Mouse (Mus musculus): ENCODE measurements around the gene Galntl6.

Gene Galntl6

GRCm38 (mm10) chr8:58912196-58912839 is at the start of gene Galntl6:
Gene Galntl6, minus strand, starts transcription at chr8:58912640.
- DNase-seq: peak; percentile 6

DNA sequence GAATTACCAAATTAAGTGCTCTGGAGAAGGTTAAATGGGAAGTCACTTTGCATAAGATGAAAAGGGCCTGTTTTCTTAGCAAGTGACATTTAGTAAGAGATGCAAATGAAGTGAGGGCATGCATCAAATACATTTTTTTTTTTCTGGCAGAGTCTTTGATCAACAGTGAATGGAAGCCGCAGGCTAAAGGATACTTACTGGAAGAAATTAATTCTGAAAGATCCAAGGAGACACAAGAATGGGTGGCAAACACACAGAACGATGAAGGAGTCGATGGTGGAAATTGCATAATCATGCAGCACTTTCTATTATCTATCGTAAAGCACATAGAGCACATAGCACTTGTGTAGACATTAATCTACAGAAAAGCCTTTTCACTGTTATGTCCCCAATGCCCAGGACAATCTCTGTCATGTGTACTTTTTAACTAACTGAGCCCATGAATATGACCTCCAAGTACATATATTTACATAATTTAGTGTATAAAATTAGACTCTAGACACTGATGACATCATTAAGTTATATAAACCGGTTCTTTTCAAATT is 44.8 kb upstream of the Galntl6 start:
- DNase-seq: no peak

DNA sequence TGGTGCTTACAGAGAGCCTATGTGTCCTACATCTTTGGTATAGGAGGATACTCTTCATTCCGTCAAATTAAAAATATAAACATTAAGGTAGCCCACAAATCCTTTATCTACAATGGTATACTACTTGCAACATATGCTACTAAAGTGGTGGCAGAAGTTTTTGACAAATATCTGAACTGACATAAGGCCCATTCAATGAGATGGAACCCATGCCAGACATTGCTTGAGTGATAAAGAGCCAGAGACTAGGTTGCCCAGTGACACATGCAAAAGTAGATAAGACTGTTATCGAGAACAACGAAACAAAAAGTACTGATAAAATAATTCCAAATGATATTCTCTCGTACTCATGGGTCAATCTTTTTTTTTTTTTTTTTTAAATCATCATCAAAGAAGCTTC is 31.3 kb upstream of the Galntl6 start:
- DNase-seq: no peak

GRCm38 (mm10) chr8:58931066-58931465 is 18.6 kb upstream of the Galntl6 start:
- DNase-seq: no peak

DNA sequence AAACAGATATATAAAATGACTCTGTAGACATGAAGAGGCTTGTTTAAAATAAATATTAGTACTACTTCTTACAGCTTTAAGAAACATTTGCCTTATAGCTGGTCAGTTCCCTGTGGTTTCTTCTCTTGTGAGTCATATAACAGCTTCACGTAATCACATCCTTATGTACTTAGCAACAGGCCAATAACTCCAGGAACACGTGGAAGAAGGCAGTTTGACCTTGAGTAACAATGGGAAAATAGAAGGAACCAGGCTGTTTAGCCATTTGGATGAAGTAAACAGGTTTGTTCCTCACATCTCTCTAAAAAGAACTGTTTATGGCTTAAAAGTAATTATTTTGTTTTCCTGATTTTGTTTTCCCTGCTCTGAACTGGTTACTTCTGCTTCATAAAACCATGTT is 2.7 kb upstream of the Galntl6 start:
- DNase-seq: no peak

DNA sequence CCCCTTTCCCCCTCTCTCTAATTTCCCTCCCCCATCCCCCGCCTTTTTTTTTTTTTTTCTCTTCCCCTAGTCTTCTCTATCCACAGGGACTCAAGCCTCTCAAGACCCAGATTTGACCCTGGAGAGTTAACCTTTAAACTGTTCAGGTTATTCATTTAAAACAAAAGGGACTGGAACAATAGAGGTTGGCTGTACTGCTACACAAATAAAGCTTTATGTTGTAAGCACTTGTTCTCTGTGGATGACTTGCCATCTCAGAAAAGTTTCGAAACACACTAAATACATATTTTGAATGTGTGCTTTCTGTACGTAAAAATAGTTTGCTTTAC is 1.2 kb upstream of the Galntl6 start:
- no peak for DNase-seq

GRCm38 (mm10) chr8:58912840-58913639 is 600 bp upstream of the Galntl6 start:
- DNase-seq: peak; percentile 6

DNA sequence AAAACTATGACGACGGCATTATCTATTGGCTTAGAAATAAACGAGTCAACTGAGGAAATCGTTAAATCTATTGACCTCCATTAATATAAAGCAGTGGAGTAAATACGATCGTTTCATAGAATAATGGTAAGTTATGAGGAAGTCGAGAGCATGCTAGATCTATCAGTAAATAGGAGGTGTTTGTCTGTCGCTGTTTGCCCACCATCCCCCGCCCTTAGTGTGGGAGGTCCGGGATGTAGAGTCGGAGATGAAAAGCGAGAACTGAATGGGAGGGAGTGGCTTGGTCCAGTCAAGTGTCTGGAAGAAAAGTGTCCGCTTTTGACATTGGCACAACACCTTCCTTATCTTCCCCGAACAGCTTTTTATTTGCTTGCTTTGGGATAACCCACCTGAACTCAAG is 763 bp downstream of the Galntl6 start, which contains the start of gene BC030500:
Gene BC030500 (plus strand): TSS at position 79 of the 400 bp plus-strand sequence.
- DNase-seq: no peak

DNA sequence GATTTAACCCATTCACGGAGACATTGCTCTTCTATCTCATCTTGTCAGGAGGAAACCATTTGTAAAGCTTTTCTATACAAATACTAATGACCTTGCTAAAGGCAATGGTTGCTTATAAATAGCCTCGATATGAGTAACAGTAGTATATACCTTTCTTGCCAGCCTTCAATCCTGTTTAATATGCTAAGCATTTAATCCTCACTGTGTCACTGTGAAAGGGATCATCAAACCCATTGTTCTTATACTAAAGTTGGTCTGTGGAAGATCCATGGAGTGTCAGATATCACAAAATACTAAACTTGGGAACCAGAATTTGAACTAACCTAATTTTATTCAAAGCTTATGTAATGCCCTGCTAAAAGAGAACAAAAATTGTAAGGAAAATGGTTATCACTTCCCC is 8.0 kb downstream of the Galntl6 start:
- no peak for DNase-seq

DNA sequence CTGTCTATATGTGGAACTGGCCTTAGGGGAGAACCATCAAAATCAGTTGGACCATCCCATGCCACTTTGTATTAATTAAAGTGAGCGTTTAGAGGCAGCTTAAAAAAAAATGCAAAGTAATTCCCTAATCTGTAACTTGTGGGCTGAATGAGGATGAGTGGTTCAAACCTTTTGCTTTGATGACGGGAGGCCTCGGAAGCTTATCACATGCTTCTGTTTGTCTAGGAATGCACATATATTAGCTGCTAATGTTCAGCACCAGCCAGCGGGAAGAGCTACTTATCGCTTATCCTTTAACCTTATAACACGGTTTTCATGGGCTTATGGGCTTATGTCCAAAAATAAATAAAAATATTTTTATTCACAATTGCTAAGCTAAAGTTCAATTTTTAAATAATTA is 16.5 kb downstream of the Galntl6 start:
- DNase-seq: no peak

- no peak for DNase-seq
Measured at GRCm38 (mm10) chr8:58890591-58890990, 21.8 kb downstream of the Galntl6 start.

- DNase-seq: no peak
Measured at GRCm38 (mm10) chr8:58886405-58886804, 26.0 kb downstream of the Galntl6 start.

DNA sequence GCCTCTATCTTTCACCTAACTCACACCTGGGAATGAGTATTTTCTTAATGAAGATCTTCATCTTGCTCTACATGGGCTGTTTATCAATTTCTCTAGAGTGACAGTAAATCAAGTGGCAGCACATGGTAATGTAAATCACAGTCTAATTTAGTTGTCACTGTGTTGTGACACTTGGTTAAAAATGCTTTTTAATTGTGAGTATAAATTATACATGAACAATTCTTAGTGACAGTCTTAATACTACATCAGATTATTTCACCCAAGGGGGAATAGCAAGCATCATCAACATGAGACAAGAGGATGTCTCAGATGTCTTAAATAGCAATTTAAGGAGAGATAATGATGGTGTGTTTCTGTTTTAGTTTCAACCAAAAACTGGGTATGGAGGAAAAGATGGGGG is 88.1 kb downstream of the Galntl6 start:
- no peak for DNase-seq

- DNase-seq: no peak
Measured at GRCm38 (mm10) chr8:58805190-58805589, 107.2 kb downstream of the Galntl6 start.

- no peak for DNase-seq
Measured at GRCm38 (mm10) chr8:58801847-58802246, 110.6 kb downstream of the Galntl6 start.

GRCm38 (mm10) chr8:58753769-58754168 is 158.7 kb downstream of the Galntl6 start:
- DNase-seq: no peak

GRCm38 (mm10) chr8:58737963-58738362 is 174.5 kb downstream of the Galntl6 start:
- no peak for DNase-seq

DNA sequence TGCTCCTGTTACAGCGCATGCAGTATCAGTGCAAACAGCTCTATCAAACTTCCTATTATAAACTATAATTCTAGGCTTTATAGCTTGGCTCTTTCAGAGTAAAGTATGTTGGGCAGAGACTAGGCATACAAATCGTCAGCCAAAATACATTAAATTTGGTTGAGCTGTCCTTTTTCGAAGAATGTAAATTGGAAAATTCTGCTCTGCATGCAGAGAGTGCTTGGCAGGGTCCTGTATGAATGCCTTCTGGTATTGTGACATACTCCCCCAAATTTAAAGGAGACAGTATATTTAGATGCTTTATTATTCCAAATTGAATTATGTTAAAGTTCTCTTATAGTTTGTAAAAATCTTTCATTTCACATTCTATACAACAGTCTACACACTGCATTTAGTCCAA is 220.7 kb downstream of the Galntl6 start:
- DNase-seq: no peak

DNA sequence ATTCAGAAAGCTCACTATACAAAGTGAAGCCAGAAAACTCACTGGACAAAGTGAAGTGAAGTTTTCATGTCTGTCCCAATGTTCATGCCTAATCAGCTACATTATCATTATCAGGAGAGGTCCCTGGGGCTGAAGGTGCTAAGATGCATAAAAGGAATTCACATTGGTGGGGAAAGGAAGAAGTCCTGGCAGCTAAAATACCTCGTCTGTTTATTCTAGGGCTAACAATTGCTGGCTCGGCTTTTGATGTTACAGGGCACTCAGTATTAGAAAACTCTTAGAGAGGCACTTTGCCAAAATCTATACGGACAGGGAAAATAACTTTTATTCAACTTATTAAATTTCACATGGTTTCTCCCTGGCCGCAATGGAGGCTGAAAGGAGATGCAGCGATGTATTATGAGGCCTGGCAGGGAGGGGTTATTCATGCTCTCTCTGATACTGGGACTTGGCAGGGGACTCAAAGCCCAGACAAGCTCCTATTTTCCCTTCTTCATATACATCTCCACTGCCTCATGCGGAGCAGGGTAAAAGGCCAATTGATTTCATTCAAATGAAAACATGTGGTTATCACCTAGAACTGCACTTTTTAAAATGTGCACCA is 234.5 kb downstream of the Galntl6 start:
- DNase-seq: no peak

- DNase-seq: no peak
Measured at GRCm38 (mm10) chr8:58669075-58669474, 243.4 kb downstream of the Galntl6 start.

GRCm38 (mm10) chr8:58660019-58660418 is 252.4 kb downstream of the Galntl6 start:
- no peak for DNase-seq

DNA sequence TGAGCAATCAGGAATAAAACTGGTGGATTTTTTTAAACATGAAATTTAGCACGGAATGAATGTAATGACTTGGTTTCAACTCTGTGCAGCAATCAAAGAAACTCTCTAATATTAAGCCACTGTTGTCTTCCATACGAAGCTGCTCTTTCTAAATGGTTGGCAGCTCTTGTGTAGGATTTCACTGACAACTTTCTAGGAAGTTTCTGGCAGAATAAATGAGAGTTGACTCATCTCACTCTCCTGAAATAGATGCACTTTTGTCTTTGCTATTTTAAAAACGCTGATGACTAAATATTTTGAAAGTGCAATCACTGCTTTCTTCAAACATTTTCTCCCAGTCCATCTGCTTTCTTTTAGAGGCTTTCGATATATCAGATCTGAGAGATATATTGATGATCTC is 256.8 kb downstream of the Galntl6 start:
- no peak for DNase-seq

GRCm38 (mm10) chr8:58606451-58606850 is 306.0 kb downstream of the Galntl6 start:
- no peak for DNase-seq

- no peak for DNase-seq
Measured at GRCm38 (mm10) chr8:58604751-58605150, 307.7 kb downstream of the Galntl6 start.
